Mouse (Mus musculus): ENCODE results near the gene Dexi.

DNA sequence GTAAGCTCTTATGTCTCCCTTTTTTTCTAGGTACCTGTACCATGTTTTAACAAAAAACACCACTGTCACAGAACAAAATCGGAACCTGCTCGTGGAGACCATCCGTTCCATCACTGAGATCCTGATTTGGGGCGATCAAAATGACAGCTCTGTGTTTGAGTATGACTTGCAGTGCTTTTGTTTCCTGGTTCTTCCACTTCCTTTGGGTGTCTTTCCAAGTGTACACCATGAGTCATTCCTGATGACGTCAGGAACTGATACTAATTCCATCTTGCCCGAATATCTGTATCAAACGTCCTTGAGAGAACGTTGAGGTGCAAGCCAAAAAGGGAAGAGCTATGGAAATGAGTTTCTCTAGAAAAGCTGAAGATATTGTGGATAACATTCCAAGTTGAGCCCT, 17.1 kb upstream of the Dexi start:
- TF ChIP-seq CTCF (IDR thresholded peaks at IDR 0.05; ENCODE audit: extremely low read depth, insufficient read length, insufficient replicate concordance, low read depth, low read length) (no peak), POLR2A (IDR thresholded peaks at IDR 0.05; ENCODE audit: low read depth, low read length) (no peak)
